Mouse (Mus musculus): ENCODE data around the gene D630039A03Rik. TPM values are rescaled to one million over a fixed set of nuclear protein-coding genes. Genes with fewer than 3 reads are reported as not detected.
A peak's percentile ranks its signal among the peaks of the same experiment; 100 is the strongest.

D630039A03Rik gene
- polyA plus RNA-seq (2014; fragmentation: Nextera tagmentation; extraction: Ambion mirVana) = 2.2 and 2.3 TPM in 2 replicates

GRCm38 (mm10) chr4:57916201-57916661 is at the start of gene D630039A03Rik:
Gene D630039A03Rik (minus strand): TSS chr4:57916297.
- peak within 1 kb of the TSS; percentile 25 for H3K27ac ChIP-seq (ENCODE audit: low read depth)
- no peaks in the 10 kb centered on the region; the same call in 1 of the 2 replicates for H3K9me3 ChIP-seq (ENCODE audit: low read depth, low read length)
- no peak for TF ChIP-seq CTCF (IDR thresholded peaks at IDR 0.05; ENCODE audit: low read depth)
- peak within 1 kb of the TSS; percentile 4; the same call in 1 of the 2 replicates for H3K9ac ChIP-seq
- 11% methylated on average over 9 of the region's 9 CpGs for WGBS
- peak within 1 kb of the TSS; percentile 55 for H3K4me2 ChIP-seq
- H3K36me3 ChIP-seq (ENCODE audit: insufficient read depth) = no peaks in the 10 kb centered on the region
- peak; percentile 60 for DNase-seq
- no peaks in the 10 kb centered on the region for H3K4me1 ChIP-seq (ENCODE audit: insufficient read depth)
- H3K4me3 ChIP-seq (ENCODE audit: low read depth, low read length) = peak within 1 kb of the TSS; percentile 27
- H3K27me3 ChIP-seq (ENCODE audit: insufficient read depth, low read length) = no peaks in the 10 kb centered on the region
- ATAC-seq (ENCODE audit: insufficient read depth) = 0 out of 2 replicates have a peak, but pooled peaks have one; percentile 11

DNA sequence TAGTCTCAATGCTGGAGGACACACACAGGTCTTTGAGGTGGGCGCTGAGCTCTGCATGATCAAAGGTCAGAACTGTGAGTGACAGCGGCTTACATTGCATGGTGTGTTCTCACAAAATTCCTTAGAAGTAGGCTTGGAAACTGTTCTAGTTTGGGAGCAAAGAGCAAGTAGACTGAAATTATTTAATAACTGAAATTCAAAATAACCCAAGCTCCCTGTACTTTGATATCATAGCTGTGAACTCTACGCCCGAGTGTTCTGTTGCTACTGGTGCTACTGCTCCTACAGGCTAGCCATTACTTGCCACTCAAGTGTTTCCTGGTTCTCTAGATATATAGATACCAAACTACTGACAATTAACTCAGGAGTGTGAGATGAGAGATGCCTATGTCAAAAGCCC is 49.4 kb upstream of the D630039A03Rik start:
- 89% methylated on average over 4 of the region's 4 CpGs for WGBS
- ATAC-seq (ENCODE audit: insufficient read depth) (no peak), DNase-seq (no peak)
- no peaks in the 10 kb centered on the region for H3K4me1 ChIP-seq (ENCODE audit: insufficient read depth)
- H3K9ac ChIP-seq = no peak overlapping the region
- no peaks in the 10 kb centered on the region for H3K9me3 ChIP-seq (ENCODE audit: low read depth, low read length)
- no peak overlapping the region for H3K4me2 ChIP-seq
- H3K27ac ChIP-seq (ENCODE audit: low read depth) = no peak overlapping the region
- no peaks in the 10 kb centered on the region for H3K36me3 ChIP-seq (ENCODE audit: insufficient read depth)
- H3K27me3 ChIP-seq (ENCODE audit: insufficient read depth, low read length) = no peaks in the 10 kb centered on the region
- no peak for TF ChIP-seq CTCF (IDR thresholded peaks at IDR 0.05; ENCODE audit: low read depth)
- no peak overlapping the region for H3K4me3 ChIP-seq (ENCODE audit: low read depth, low read length)

GRCm38 (mm10) chr4:57964143-57964542 is 48.0 kb upstream of the D630039A03Rik start:
- DNase-seq (no peak), ATAC-seq (ENCODE audit: insufficient read depth) (no peak)
- no peak for TF ChIP-seq CTCF (IDR thresholded peaks at IDR 0.05; ENCODE audit: low read depth)

GRCm38 (mm10) chr4:57959056-57959455 is 43.0 kb upstream of the D630039A03Rik start:
- TF ChIP-seq CTCF (IDR thresholded peaks at IDR 0.05; ENCODE audit: low read depth) = no peak
- DNase-seq (no peak), ATAC-seq (ENCODE audit: insufficient read depth) (no peak)
- Histone ChIP-seq H3K4me3 (ENCODE audit: low read depth, low read length) (no peak overlapping the region), H3K9ac (no peak overlapping the region), H3K4me2 (no peak overlapping the region), H3K4me1 (ENCODE audit: insufficient read depth) (peaks cover 14% of the 10 kb centered on the region), H3K36me3 (ENCODE audit: insufficient read depth) (no peaks in the 10 kb centered on the region; the same call in 1 of the 2 replicates), H3K9me3 (ENCODE audit: low read depth, low read length) (no peaks in the 10 kb centered on the region), H3K27ac (ENCODE audit: low read depth) (no peak overlapping the region), H3K27me3 (ENCODE audit: insufficient read depth, low read length) (no peaks in the 10 kb centered on the region)
- WGBS = 80% methylated on average over 8 of the region's 8 CpGs

More at GRCm38 (mm10) chr4:57964143-57964542, 48.0 kb upstream of the D630039A03Rik start:
- Histone ChIP-seq H3K4me2 (no peak overlapping the region), H3K27me3 (ENCODE audit: insufficient read depth, low read length) (no peaks in the 10 kb centered on the region), H3K9ac (no peak overlapping the region), H3K4me1 (ENCODE audit: insufficient read depth) (no peaks in the 10 kb centered on the region), H3K27ac (ENCODE audit: low read depth) (no peak overlapping the region), H3K9me3 (ENCODE audit: low read depth, low read length) (no peaks in the 10 kb centered on the region), H3K36me3 (ENCODE audit: insufficient read depth) (no peaks in the 10 kb centered on the region), H3K4me3 (ENCODE audit: low read depth, low read length) (no peak overlapping the region)
- WGBS = 36% methylated on average over 1 of the region's 1 CpGs

- no peak for TF ChIP-seq CTCF (IDR thresholded peaks at IDR 0.05; ENCODE audit: low read depth)
- peaks cover 14% of the 10 kb centered on the region for H3K4me1 ChIP-seq (ENCODE audit: insufficient read depth)
- no peak overlapping the region for H3K9ac ChIP-seq
- DNase-seq = no peak
- no peaks in the 10 kb centered on the region for H3K27me3 ChIP-seq (ENCODE audit: insufficient read depth, low read length)
- no peaks in the 10 kb centered on the region; the same call in 1 of the 2 replicates for H3K36me3 ChIP-seq (ENCODE audit: insufficient read depth)
- 67% methylated on average over 9 of the region's 9 CpGs for WGBS
- no peak overlapping the region; the same call in 1 of the 2 replicates for H3K4me2 ChIP-seq
- H3K9me3 ChIP-seq (ENCODE audit: low read depth, low read length) = no peaks in the 10 kb centered on the region
- H3K4me3 ChIP-seq (ENCODE audit: low read depth, low read length) = no peak overlapping the region
- ATAC-seq (ENCODE audit: insufficient read depth) = no peak
- no peak overlapping the region for H3K27ac ChIP-seq (ENCODE audit: low read depth)
These were observed 42.0 kb upstream of the D630039A03Rik start for GRCm38 (mm10) chr4:57958098-57958497.

- peak overlapping the region; percentile 79 for H3K4me2 ChIP-seq
- ATAC-seq (ENCODE audit: insufficient read depth) = no peak
These were observed 41.3 kb upstream of the D630039A03Rik start for GRCm38 (mm10) chr4:57957200-57958085.

More at GRCm38 (mm10) chr4:57957200-57958085, 41.3 kb upstream of the D630039A03Rik start:
- peaks cover 14% of the 10 kb centered on the region for H3K4me1 ChIP-seq (ENCODE audit: insufficient read depth)
- no peaks in the 10 kb centered on the region for H3K27me3 ChIP-seq (ENCODE audit: insufficient read depth, low read length)
- no peak for TF ChIP-seq CTCF (IDR thresholded peaks at IDR 0.05; ENCODE audit: low read depth)
- 31% methylated on average over 11 of the region's 11 CpGs for WGBS
- DNase-seq = no peak
- no peaks in the 10 kb centered on the region for H3K9me3 ChIP-seq (ENCODE audit: low read depth, low read length)
- peak overlapping the region; percentile 89 for H3K27ac ChIP-seq (ENCODE audit: low read depth)
- peak overlapping the region; percentile 72 for H3K4me3 ChIP-seq (ENCODE audit: low read depth, low read length)
- no peaks in the 10 kb centered on the region; the same call in 1 of the 2 replicates for H3K36me3 ChIP-seq (ENCODE audit: insufficient read depth)
- peak overlapping the region; percentile 50 for H3K9ac ChIP-seq
